Mouse (Mus musculus) leukemia stem cell, adult 10-12 weeks (primary cell): Measurements from ENCODE around the gene Vmn1r13. TPM values are rescaled to one million over a fixed set of nuclear protein-coding genes. Genes with fewer than 3 reads are reported as not detected.

Experiments
- polyA plus RNA-seq: library from polyadenylated mRNA; stranded (reverse); fragments of >175 nt; gene quantifications from 2 replicates; pipeline ENCODE4 v1.2.3, GENCODE M21; 2012; ENCODE audit warnings: low replicate concordance

Gene Vmn1r13
- polyA plus RNA-seq: not detected in 2 replicates

DNA sequence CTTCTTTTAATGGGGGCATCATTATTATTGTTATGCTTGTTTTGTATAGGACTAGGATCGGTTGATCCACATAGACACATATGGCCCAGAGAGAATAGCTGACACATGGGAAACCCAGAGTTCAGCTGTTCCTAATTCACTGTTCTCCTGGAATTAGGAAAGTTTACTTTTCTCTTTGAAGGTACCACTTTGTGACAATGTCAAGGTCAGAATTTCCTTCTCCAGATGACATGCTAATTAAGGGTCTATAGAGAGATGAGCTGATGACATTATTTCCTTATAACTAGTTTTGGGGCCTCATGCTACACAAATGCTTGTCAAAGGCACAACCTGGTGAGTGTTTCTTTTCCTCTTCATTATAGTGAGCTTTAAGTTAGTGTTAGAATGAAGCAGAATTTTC is at the start of gene Vmn1r13:
Vmn1r13 (plus strand) TSS at position 301 of the 400 bp plus-strand sequence.

GRCm38 (mm10) chr6:57156619-57157018 is 46.5 kb upstream of the Vmn1r13 start, which contains the start of gene Vmn1r12:
Vmn1r12 (plus strand) TSS chr6:57156919.

GRCm38 (mm10) chr6:57231386-57231785 is 28.3 kb downstream of the Vmn1r13 start, which contains the start of gene Vmn1r14:
Vmn1r14 (plus strand) TSS chr6:57231686.

DNA sequence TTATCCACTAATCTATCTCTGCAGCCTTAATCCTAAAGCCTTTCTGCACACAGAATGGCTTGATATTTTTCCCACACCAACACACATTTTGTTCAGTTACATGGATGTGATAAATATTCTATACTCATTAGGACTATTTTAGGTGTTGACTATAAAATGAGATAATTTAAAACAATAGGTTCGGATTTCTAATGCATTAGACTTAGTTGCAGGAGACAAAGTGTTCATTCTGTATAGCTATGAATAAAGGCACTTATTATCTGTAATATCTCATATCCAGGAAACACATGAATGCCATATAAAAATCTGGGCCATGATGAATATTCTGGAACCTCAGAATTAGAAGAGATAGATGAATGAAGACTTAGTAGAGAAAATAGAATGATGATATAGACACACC is 54.6 kb downstream of the Vmn1r13 start, which contains the start of gene Vmn1r15:
Vmn1r15 (plus strand) TSS at position 301 of the 400 bp plus-strand sequence.

Other genes with a start within 250 kb of the Vmn1r13 start
- not detected in 2 replicates for gene Vmn1r5, start 233.0 kb upstream of the Vmn1r13 start, polyA plus RNA-seq
- gene Vmn1r6, start 206.0 kb upstream of the Vmn1r13 start, polyA plus RNA-seq: not detected in 2 replicates
- gene Vmn1r7, start 178.0 kb upstream of the Vmn1r13 start, polyA plus RNA-seq: not detected in 2 replicates
- not detected in 2 replicates for gene Vmn1r8, start 171.0 kb upstream of the Vmn1r13 start, polyA plus RNA-seq
- gene Vmn1r9, start 136.5 kb upstream of the Vmn1r13 start, polyA plus RNA-seq: not detected in 2 replicates
- not detected in 2 replicates for gene Vmn1r10, start 93.8 kb upstream of the Vmn1r13 start, polyA plus RNA-seq
- gene Vmn1r11, start 69.8 kb upstream of the Vmn1r13 start, polyA plus RNA-seq: not detected in 2 replicates
- not detected in 2 replicates for gene Vmn1r12, start 46.4 kb upstream of the Vmn1r13 start, polyA plus RNA-seq
- gene Vmn1r14, start 28.4 kb downstream of the Vmn1r13 start, polyA plus RNA-seq: not detected in 2 replicates
- gene Vmn1r15, start 54.7 kb downstream of the Vmn1r13 start, polyA plus RNA-seq: not detected in 2 replicates
- gene Vmn1r16, start 126.2 kb downstream of the Vmn1r13 start, polyA plus RNA-seq: not detected in 2 replicates
- gene Vmn1r17, start 160.4 kb downstream of the Vmn1r13 start, polyA plus RNA-seq: not detected in 2 replicates
- gene Vmn1r18, start 192.5 kb downstream of the Vmn1r13 start, polyA plus RNA-seq: not detected in 2 replicates
- not detected in 2 replicates for gene Vmn1r19, start 200.5 kb downstream of the Vmn1r13 start, polyA plus RNA-seq
- not detected in 2 replicates for gene Vmn1r20, start 225.6 kb downstream of the Vmn1r13 start, polyA plus RNA-seq